Comparison of ENCODE assay signal across 17 mouse cellular contexts in genomic region chr10:66371756-66372155, GRCm38 (mm10).
"Had no signal": no experiment of that assay in that cellular context is flagged by ENCODE, and none has a peak within 500 bp of the region (broad histone marks: within the 10 kb centered on the region; RNA-seq: fewer than 3 reads in every experiment).

No protein-coding gene starts in this region.

- DNase-seq: cerebellum, adult 8-10 months; cerebellum, adult 9-10 months; cerebellum, adult 9-11 months; cerebellum, postnatal 10 days; cerebellum, postnatal 14 days; cerebellum, postnatal 25 days; cerebellum, postnatal 36 days; embryo, embryonic 11 days; forebrain, postnatal 0 days; gastrocnemius, adult 2 months; gastrocnemius, postnatal 10 days; gastrocnemius, postnatal 14 days; gastrocnemius, postnatal 25 days; gastrocnemius, postnatal 36 days; heart, adult 11 months; heart, adult 18-20 months; heart, adult 2 months had no signal
